ENCODE assay signal across 9 mouse cellular contexts in genomic region chr13:65113239-65113638, GRCm38 (mm10). TPM values are rescaled to one million over a fixed set of nuclear protein-coding genes. Genes with fewer than 3 reads are reported as not detected.
DNase-seq lines count a peak whose midpoint lies in the region; ATAC-seq and TF ChIP-seq lines count a peak whose summit lies in the region.
"Had no signal": no experiment of that assay in that cellular context is flagged by ENCODE, and none has a peak within 500 bp of the region (broad histone marks: within the 10 kb centered on the region; RNA-seq: fewer than 3 reads in every experiment).

No protein-coding gene starts in this region.

- H3K79me2 ChIP-seq in MEL (ENCODE audit: control insufficient read depth, insufficient read depth, low read length, poor library complexity) (peaks cover 27% of the 10 kb centered on the region), macrophage (ENCODE audit: inconsistent target) (peaks cover 42% of the 10 kb centered on the region)

- peak; percentile 63 for ATAC-seq in forebrain, postnatal 0 days

- H3K4me2 ChIP-seq in forebrain, postnatal 0 days (ENCODE audit: low read depth) = peak overlapping the region; percentile 81

- peak overlapping the region; percentile 76 for H3K9ac ChIP-seq in MEL (ENCODE audit: control insufficient read depth, low read depth, low read length, poor library complexity, severe bottlenecking)
- H3K9ac ChIP-seq in forebrain, postnatal 0 days = peak overlapping the region; percentile 87

- no peak; a peak in 1 of 4 replicates for TF ChIP-seq EP300 in MEL (IDR thresholded peaks at IDR 0.05; ENCODE audit: low read depth in 1 of 2, low read length in 2 of 2)

- no peak for TF ChIP-seq POLR2A in MEL (IDR thresholded peaks at IDR 0.05; ENCODE audit: control insufficient read depth in 1 of 2, insufficient read depth in 1 of 2, low read depth in 1 of 2, low read length in 2 of 2, poor library complexity in 1 of 2)

- no peaks in the 10 kb centered on the region for H3K27me3 ChIP-seq in heart, embryonic 10.5 days (ENCODE audit: insufficient read depth, poor library complexity, severe bottlenecking)
- no peaks in the 10 kb centered on the region for H3K27me3 ChIP-seq in MEL (ENCODE audit: control insufficient read depth in 1 of 2, insufficient read depth in 2 of 2, low read length in 2 of 2)
- H3K27me3 ChIP-seq in forebrain, postnatal 0 days (ENCODE audit: insufficient read depth, low read length) = no peaks in the 10 kb centered on the region

- WGBS in heart, embryonic 10.5 days = 59% methylated on average over 3 of the region's 3 CpGs
- WGBS in forebrain, postnatal 0 days = 54% methylated on average over 3 of the region's 3 CpGs
- WGBS in macrophage (ENCODE audit: missing documents) = 95% methylated on average over 3 of the region's 3 CpGs

- no peaks in the 10 kb centered on the region for H3K9me3 ChIP-seq in heart, embryonic 10.5 days
- no peaks in the 10 kb centered on the region for H3K9me3 ChIP-seq in MEL (replicated peaks; ENCODE audit: insufficient read depth, low read length)
- H3K9me3 ChIP-seq in forebrain, postnatal 0 days (ENCODE audit: low read length) = no peaks in the 10 kb centered on the region

- H3K4me1 ChIP-seq in heart, embryonic 10.5 days = no peaks in the 10 kb centered on the region
- H3K4me1 ChIP-seq in MEL (ENCODE audit: control insufficient read depth in 1 of 2, insufficient read depth in 2 of 2, low read length in 2 of 2) = peaks cover 3 to 9% of the 10 kb centered on the region in 2 experiments; a peak in 2 of 4 replicates
- H3K4me1 ChIP-seq in forebrain, postnatal 0 days (ENCODE audit: insufficient read depth) = peaks cover 11% of the 10 kb centered on the region

- H3K4me3 ChIP-seq in heart, embryonic 10.5 days = peak overlapping the region; percentile 91
- H3K4me3 ChIP-seq in MEL (ENCODE audit: control insufficient read depth in 1 of 2, insufficient read depth in 1 of 2, low read depth in 2 of 2, low read length in 2 of 2) (peak overlapping the region; percentile 81 to 83), macrophage (ENCODE audit: inconsistent target) (peak overlapping the region; percentile 78)
- peak overlapping the region; percentile 93 for H3K4me3 ChIP-seq in forebrain, postnatal 0 days (ENCODE audit: low read depth, low read length)

- no peak for TF ChIP-seq CTCF in MEL (IDR thresholded peaks at IDR 0.05 in 2 of 3, conservative IDR thresholded peaks at IDR 0.05 in 1 of 3; ENCODE audit: control insufficient read depth in 1 of 3, insufficient read depth in 1 of 3, low read depth in 2 of 3, low read length in 3 of 3, poor library complexity in 1 of 3, severe bottlenecking in 1 of 3)
- TF ChIP-seq CTCF in forebrain, postnatal 0 days (IDR thresholded peaks at IDR 0.05; ENCODE audit: low read depth) = no peak

- DNase-seq in heart, embryonic 10.5 days (ENCODE audit: low spot score) = no peak
- DNase-seq in heart, postnatal 25 days (ENCODE audit: low spot score) = no peak
- DNase-seq in MEL (ENCODE audit: low read depth, low spot score) = no peak
- no peak for DNase-seq in forebrain, postnatal 0 days
- DNase-seq in adrenal gland, adult (ENCODE audit: inconsistent age in 2 of 2, low spot score in 1 of 2) = no peak
- DNase-seq in gastrocnemius, postnatal 14 days = no peak
- no peak for DNase-seq in T-cell, adult 2 months (ENCODE audit: low spot score)

- intact Hi-C loops in heart, postnatal 25 days (cut with DNase I) = loop anchor here (5.0 to 10.0 kb wide), 3 partner anchors 129 to 798 kb away; partner anchors contain the start of genes Aaed1 and Zfp369
- intact Hi-C loops in gastrocnemius, postnatal 14 days (cut with DNase I; ENCODE audit: low total_unique reads) = no loop called here

- no peaks in the 10 kb centered on the region for H3K36me3 ChIP-seq in heart, embryonic 10.5 days
- H3K36me3 ChIP-seq in MEL (ENCODE audit: control insufficient read depth in 1 of 2, insufficient read depth in 2 of 2, low read length in 2 of 2) = peaks cover 2 to 22% of the 10 kb centered on the region in 2 experiments; a peak in 3 of 4 replicates
- no peaks in the 10 kb centered on the region for H3K36me3 ChIP-seq in forebrain, postnatal 0 days (ENCODE audit: insufficient read depth)
- H3K36me3 ChIP-seq in macrophage (ENCODE audit: inconsistent target) = no peaks in the 10 kb centered on the region

- peak overlapping the region; percentile 93 for H3K27ac ChIP-seq in heart, embryonic 10.5 days
- peak overlapping the region; percentile 52 for H3K27ac ChIP-seq in MEL (ENCODE audit: control insufficient read depth, low read depth, low read length)
- peak overlapping the region; percentile 88 for H3K27ac ChIP-seq in forebrain, postnatal 0 days (ENCODE audit: low read depth, low read length)
- H3K27ac ChIP-seq in macrophage = peak overlapping the region; percentile 39

- TF ChIP-seq RAD21 in MEL (IDR thresholded peaks at IDR 0.05; ENCODE audit: low read depth, low read length) = no peak

TF ChIP-seq in MEL, 35 proteins besides CTCF, POLR2A, EP300 and RAD21:
- no peak for TF ChIP-seq GABPA (IDR thresholded peaks at IDR 0.05; ENCODE audit: low read depth, low read length)
- no peak for TF ChIP-seq ZMIZ1 (IDR thresholded peaks at IDR 0.05; ENCODE audit: low read depth, low read length)
- TF ChIP-seq NRF1 (IDR thresholded peaks at IDR 0.05; ENCODE audit: insufficient read depth, low read depth, low read length, poor library complexity, severe bottlenecking) = no peak
- TF ChIP-seq MYB (IDR thresholded peaks at IDR 0.05; ENCODE audit: low read depth, low read length) = no peak
- TF ChIP-seq SMC3 (IDR thresholded peaks at IDR 0.05; ENCODE audit: low read depth, low read length) = no peak
- no peak for TF ChIP-seq POLR2AphosphoS2 (IDR thresholded peaks at IDR 0.05; ENCODE audit: low read length)
- TF ChIP-seq ZKSCAN1 (IDR thresholded peaks at IDR 0.05; ENCODE audit: low read depth, low read length) = no peak
- no peak for TF ChIP-seq ZNF384 (IDR thresholded peaks at IDR 0.05; ENCODE audit: low read depth, low read length)
- no peak for TF ChIP-seq ETS1 (IDR thresholded peaks at IDR 0.05; ENCODE audit: low read depth, low read length)
- no peak for TF ChIP-seq MEF2A (IDR thresholded peaks at IDR 0.05; ENCODE audit: extremely low read depth, insufficient replicate concordance, low read depth, low read length, poor library complexity, severe bottlenecking)

RNA-seq across cellular contexts. Expression of gene Mfsd14b, which starts 0.5 kb away (rescaled TPM):
- polyA plus RNA-seq in heart, embryonic 10.5 days (2016; fragmentation: Nextera tagmentation; extraction: Ambion mirVana) = 42.4 and 43.7 TPM in 2 replicates
- 10 to 100 TPM; 16.6 to 20.6 TPM for total RNA-seq in heart, postnatal 25 days (2021)
- total RNA-seq in MEL (2012; rRNA removed) = 45.7 and 47.9 TPM in 2 replicates
- polyA plus RNA-seq in MEL (2012; ENCODE audit: insufficient read depth in 1 of 2, insufficient read length in 2 of 2, low read depth in 1 of 2, low replicate concordance in 2 of 2, missing spikeins in 1 of 2) = 10 to 100 TPM in 1 of 2 experiments, not detected in 1; 48.1 TPM
- total RNA-seq in forebrain, postnatal 0 days (2014; rRNA removed) = 28.2 and 38.0 TPM in 2 replicates
- 13.7 and 18.4 TPM in 2 replicates for polyA plus RNA-seq in forebrain, postnatal 0 days (2015; fragmentation: Nextera tagmentation; extraction: Ambion mirVana)
- total RNA-seq in macrophage (2018; cell fraction: chromatin; rRNA removed) = 10 to 100 TPM; 35.7 to 99.6 (median 53.9) TPM
- 10 to 100 TPM; 47.9 to 66.4 (median 55.3) TPM for total RNA-seq in macrophage (2018; cell fraction: cytosol; rRNA removed)
- 100 to 1,000 TPM in 6 of 26 experiments, 10 to 100 TPM in 20; 46.4 to 123 (median 76.8) TPM for total RNA-seq in macrophage (2018; cell fraction: nucleus; rRNA removed)
- 44.9 to 54.6 TPM (median 47.6 TPM) in 3 replicates for polyA plus RNA-seq in macrophage (2018)
- total RNA-seq in gastrocnemius, postnatal 14 days (2021) = 10 to 100 TPM; 10.5 TPM

RNA-seq across cellular contexts. Expression of gene Olfr465-ps1, which starts 24.6 kb away (rescaled TPM):
- polyA plus RNA-seq in heart, embryonic 10.5 days (2016; fragmentation: Nextera tagmentation; extraction: Ambion mirVana) = not detected in 2 replicates
- total RNA-seq in heart, postnatal 25 days (2021) = not detected
- not detected in 2 replicates for total RNA-seq in MEL (2012; rRNA removed)
- polyA plus RNA-seq in MEL (2012; ENCODE audit: insufficient read depth in 1 of 2, insufficient read length in 2 of 2, low read depth in 1 of 2, low replicate concordance in 2 of 2, missing spikeins in 1 of 2) = not detected
- not detected in 2 replicates for total RNA-seq in forebrain, postnatal 0 days (2014; rRNA removed)
- polyA plus RNA-seq in forebrain, postnatal 0 days (2015; fragmentation: Nextera tagmentation; extraction: Ambion mirVana) = not detected in 2 replicates
- total RNA-seq in macrophage (2018; cell fraction: chromatin; rRNA removed) = not detected
- total RNA-seq in macrophage (2018; cell fraction: cytosol; rRNA removed) = not detected
- not detected for total RNA-seq in macrophage (2018; cell fraction: nucleus; rRNA removed)
- polyA plus RNA-seq in macrophage (2018) = not detected in 3 replicates
- not detected for total RNA-seq in gastrocnemius, postnatal 14 days (2021)
- total RNA-seq: liver, adult 2 months had no signal
- polyA plus RNA-seq: liver, adult 2 months had no signal

RNA-seq across cellular contexts. Expression of gene Olfr466, which starts 36.8 kb away (rescaled TPM):
- not detected in 2 replicates for polyA plus RNA-seq in heart, embryonic 10.5 days (2016; fragmentation: Nextera tagmentation; extraction: Ambion mirVana)
- total RNA-seq in heart, postnatal 25 days (2021) = not detected
- not detected in 2 replicates for total RNA-seq in MEL (2012; rRNA removed)
- polyA plus RNA-seq in MEL (2012; ENCODE audit: insufficient read depth in 1 of 2, insufficient read length in 2 of 2, low read depth in 1 of 2, low replicate concordance in 2 of 2, missing spikeins in 1 of 2) = not detected
- not detected in 2 replicates for total RNA-seq in forebrain, postnatal 0 days (2014; rRNA removed)
- polyA plus RNA-seq in forebrain, postnatal 0 days (2015; fragmentation: Nextera tagmentation; extraction: Ambion mirVana) = not detected in 2 replicates
- total RNA-seq in macrophage (2018; cell fraction: chromatin; rRNA removed) = not detected
- total RNA-seq in macrophage (2018; cell fraction: cytosol; rRNA removed) = not detected
- total RNA-seq in macrophage (2018; cell fraction: nucleus; rRNA removed) = not detected
- polyA plus RNA-seq in macrophage (2018) = not detected in 3 replicates
- total RNA-seq in gastrocnemius, postnatal 14 days (2021) = not detected
- total RNA-seq: liver, adult 2 months had no signal
- polyA plus RNA-seq: liver, adult 2 months had no signal

Comparison
In these comparisons a context has a peak if more than half of its experiments do, and no peak if none do; other contexts are left out.
1. H3K27ac ChIP-seq: peak in every context shown above with its lines; median percentile 93 in heart, embryonic 10.5 days; 88 in forebrain, postnatal 0 days; 52 in MEL; 39 in macrophage.